Mouse (Mus musculus) cerebellum, postnatal 36 days (tissue): ENCODE measurements around the gene Gm765.

Source experiments
- DNase-seq, 2 experiments: peaks; one replicate each; pipeline ENCODE4 v3.0.0; 2021 to 2022; ENCODE audit warnings: mixed read lengths in 2 of 2

Gm765 gene

GRCm38 (mm10) chr6:98212225-98212624, 130.3 kb downstream of the Gm765 start:
- no peak for DNase-seq

- DNase-seq = no peak
Observed at GRCm38 (mm10) chr6:98210237-98210636, 132.3 kb downstream of the Gm765 start.

GRCm38 (mm10) chr6:98208051-98208450, 134.5 kb downstream of the Gm765 start:
- DNase-seq = no peak

- no peak for DNase-seq
Observed at GRCm38 (mm10) chr6:98198706-98199105, 143.8 kb downstream of the Gm765 start.

- no peak for DNase-seq
Observed at GRCm38 (mm10) chr6:98190745-98191442, 151.7 kb downstream of the Gm765 start.
